Mouse (Mus musculus) lung, adult 2 months (tissue): Measurements from ENCODE around the gene Slc16a10.

Experiments
- CTCF ChIP-seq: fragments of 200-500 bp; IDR thresholded peaks from 2 replicates; pipeline ENCODE4 v1.5.1; 2011; ENCODE audit warnings: mild to moderate bottlenecking, low read length, control low read depth; ENCODE audit not compliant: insufficient read depth
- POLR2A ChIP-seq: fragments of 200-500 bp; IDR thresholded peaks from 2 replicates; pipeline ENCODE4 v1.6.1; 2011; ENCODE audit warnings: low read depth, mild to moderate bottlenecking, control low read depth, low read length, borderline replicate concordance; ENCODE audit errors: extremely low read depth

DNA sequence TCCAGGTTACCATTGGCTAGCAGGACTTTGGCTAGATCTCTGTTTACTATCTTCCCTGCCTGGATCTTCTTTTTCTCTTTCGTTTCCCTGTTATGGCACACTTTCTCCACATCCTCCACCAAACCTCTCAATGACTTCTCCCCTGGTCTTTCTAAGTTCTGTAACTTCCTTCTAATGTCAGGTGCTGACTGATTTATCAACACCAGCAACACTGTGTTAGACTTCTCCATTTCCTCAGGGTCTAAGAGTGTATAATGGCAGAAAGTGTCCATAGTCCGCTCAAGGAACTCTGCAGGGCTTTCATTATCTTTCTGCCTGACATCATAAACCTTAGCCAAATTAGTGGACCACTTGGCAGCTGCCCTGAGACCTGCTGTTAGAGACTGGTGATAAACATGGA is 47.6 kb upstream of the Slc16a10 start:
- TF ChIP-seq CTCF, result no peak
- no peak for TF ChIP-seq POLR2A
